Mouse (Mus musculus) heart, adult 11 months (tissue): ENCODE measurements at regions not wholly inside any gene's neighbourhood (a gene's known extent, or its start where the extent isn't known, plus 50 kb on each side); places are given as distances from the start of the nearest gene placed in this dataset.

Experiments
- DNase-seq: peaks from one replicate; pipeline ENCODE4 v3.0.0; 2022

DNA sequence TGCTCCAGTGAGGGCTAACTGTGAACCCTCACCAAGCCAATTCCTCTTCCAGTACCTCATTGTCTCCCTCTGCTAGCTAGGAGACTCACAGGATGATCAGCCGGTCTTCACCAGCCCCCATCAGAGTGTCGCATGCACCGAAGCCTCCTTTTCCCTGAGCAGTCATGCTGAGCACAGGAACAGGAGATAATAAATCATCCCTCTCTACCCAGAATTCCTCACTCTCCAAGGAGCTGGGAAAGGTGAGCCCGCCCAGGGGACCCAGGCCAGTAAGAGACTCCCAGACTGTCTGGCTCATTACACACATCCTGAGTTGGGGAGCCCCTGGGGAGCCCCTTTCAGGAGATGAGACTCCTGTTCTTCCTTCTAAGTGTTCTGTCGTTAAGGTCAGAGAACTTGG is 171.7 kb downstream of the Cartpt start:
- peak; percentile 74 for DNase-seq

- DNase-seq: peak; percentile 59
Observed at GRCm38 (mm10) chr13:99724245-99724644, 176.6 kb downstream of the Cartpt start.

- peak; percentile 65 for DNase-seq
Observed at GRCm38 (mm10) chr13:99723237-99723981, 177.5 kb downstream of the Cartpt start.

DNA sequence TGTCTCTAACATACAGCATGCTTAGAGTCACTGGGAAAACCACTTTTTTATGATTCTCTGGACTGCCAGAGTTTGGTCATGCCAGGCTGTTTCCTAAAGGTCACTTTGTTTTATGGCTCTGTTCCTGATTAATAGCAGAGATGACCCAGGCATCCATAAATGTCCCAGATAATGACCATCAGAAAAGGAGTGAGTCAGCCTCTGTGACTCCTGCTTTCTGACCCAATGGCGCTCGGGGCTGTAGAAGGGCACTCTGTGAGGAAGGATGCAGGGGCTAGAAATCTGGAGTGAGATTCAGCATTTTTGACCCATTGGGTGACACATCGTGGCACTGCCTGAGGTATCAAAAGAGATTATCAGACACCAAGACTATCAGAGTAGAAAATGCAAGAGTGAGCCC is 180.3 kb downstream of the Cartpt start:
- DNase-seq: no peak

- peak; percentile 86 for DNase-seq
Observed at GRCm38 (mm10) chr13:99696559-99696890, 180.2 kb upstream of the Map1b start.

DNA sequence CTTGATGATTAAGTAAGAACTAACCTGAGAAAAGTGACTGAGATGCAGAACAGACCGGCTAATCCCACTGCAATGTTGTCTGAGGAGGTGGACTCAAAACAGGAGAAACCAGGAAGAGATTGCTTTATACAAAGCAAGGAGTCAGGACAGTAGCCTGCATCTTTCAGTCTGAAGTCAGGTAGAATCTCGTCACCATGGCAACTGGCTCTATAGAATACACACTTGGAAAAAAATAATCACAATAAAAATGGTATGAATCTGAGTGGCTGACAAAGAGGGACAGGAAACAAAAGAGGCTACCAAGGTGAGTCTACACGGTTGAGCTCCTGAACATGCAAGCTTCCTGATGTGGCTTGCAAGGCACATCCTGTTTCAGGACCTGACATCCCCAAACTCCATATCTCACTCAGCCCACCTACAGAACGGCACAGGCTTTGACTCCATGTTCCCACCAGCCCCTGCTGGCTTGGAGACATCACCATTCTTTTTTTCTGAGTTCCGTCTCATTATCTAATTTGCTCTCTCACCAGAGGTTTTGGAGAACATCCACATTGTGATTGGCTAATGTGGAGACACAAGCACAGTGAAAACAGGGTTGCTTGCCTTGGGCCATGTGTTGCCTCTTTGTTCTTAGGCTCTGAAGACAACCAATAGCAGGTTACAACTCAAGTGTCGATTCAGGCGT is 179.7 kb upstream of the Map1b start:
- peak; percentile 53 for DNase-seq

DNA sequence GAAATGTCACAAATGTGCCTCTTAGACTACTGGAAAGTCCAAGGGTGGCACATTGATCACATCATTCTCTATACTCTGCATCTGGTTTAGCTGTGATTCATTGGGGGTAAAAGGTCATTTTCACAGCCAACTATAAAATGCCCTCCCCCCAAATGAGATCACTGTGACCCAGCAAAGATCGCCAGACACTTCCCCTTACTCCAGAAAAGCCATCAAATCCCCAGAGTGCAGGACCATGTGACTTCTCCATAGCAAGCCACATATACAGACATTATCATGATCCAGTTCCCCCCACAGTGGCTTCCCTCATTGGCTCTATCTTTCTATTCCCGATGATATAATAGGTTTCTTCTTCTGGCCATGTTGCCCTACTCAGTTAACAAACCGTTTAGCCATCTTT is 163.6 kb upstream of the Map1b start:
- DNase-seq: no peak

DNA sequence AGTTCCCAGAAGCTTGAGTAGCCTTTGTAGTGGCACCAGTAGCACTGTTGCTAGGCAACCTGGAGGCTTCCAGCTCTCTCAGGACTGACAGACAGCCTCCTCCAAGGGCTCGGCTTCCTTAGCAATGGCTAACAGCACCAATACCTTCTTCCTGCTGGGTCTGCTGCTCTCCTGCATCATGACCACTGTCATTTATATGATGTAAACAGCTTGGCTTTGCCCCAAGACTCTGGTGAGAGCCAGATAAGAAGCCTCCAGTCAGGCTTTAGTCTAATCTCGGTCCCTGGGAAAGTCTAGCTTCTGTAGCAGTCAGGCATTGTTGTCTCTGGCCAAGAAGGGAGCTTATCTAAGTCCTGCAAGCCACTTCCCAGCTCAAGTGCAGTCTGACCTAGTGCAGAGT is 163.1 kb upstream of the Map1b start:
- DNase-seq: peak; percentile 95

DNA sequence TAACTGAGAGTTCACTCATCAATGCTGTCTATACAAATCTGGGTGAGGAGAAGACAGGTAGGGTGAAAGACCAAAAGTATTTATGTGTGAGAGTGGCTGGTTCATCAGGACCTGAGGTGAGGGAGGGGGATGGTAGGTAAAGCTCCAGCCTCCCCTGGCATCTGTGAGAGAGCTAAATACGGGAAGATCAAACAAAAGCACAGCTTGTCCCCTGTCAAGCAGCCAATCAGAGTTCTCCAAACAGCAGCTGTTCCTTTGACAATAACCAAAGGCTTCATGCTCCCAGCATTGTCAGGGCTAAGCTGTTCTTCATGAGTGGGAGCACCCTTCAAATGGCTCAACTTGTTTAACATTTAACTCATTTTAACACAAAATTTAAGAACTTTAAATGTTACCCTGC is 160.1 kb upstream of the Map1b start:
- peak; percentile 88 for DNase-seq

GRCm38 (mm10) chr13:99675951-99676350 is 159.6 kb upstream of the Map1b start:
- DNase-seq: peak; percentile 91

- peak; percentile 41 for DNase-seq
Observed at GRCm38 (mm10) chr13:99672714-99673113, 156.4 kb upstream of the Map1b start.

- peak; percentile 73 for DNase-seq
Observed at GRCm38 (mm10) chr13:99671747-99672146, 155.4 kb upstream of the Map1b start.

GRCm38 (mm10) chr13:99669987-99670534 is 153.7 kb upstream of the Map1b start:
- DNase-seq: peak; percentile 91

GRCm38 (mm10) chr13:99668613-99669012 is 152.3 kb upstream of the Map1b start:
- no peak for DNase-seq

- peak; percentile 72 for DNase-seq
Observed at GRCm38 (mm10) chr13:99666086-99666485, 149.7 kb upstream of the Map1b start.

DNA sequence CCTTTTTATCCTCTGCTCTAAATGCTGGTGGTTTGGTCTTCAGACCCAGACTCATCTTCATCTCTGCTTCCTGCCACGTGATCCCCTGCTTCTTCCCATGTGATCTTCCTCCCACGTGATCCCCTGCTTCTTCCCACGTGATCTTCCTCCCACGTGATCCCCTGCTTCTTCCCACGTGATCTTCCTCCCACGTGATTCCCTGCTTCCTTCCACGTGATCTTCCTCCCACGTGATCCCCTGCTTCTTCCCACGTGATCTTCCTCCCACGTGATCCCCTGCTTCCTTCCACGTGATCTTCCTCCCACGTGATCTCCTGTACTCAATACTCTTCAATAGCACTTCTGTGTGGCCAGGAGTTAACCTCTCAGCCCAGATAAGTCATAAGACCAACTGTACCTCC is 147.1 kb upstream of the Map1b start:
- DNase-seq: peak; percentile 11

GRCm38 (mm10) chr13:99647661-99648204 is 131.4 kb upstream of the Map1b start:
- peak; percentile 76 for DNase-seq

DNA sequence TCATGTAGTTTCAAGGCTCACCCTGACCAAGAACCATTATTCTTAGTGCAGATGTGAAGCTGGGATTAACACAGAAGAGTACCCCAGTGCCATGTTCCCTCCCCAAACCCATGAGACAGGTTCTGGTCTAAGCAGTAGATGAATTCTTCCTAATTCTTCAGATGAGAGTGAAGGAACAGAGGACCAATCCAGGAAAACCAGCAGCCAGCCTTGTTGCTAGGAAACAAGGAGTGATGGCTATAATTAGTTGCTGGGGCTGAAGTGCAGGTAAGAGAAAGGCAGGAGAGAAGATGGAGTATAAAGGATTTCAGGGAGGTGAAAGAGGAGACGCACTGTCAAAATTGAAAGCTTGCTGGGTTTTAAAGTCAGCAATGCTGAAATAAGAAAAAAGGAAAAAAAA is 128.4 kb upstream of the Map1b start:
- DNase-seq: peak; percentile 64

DNA sequence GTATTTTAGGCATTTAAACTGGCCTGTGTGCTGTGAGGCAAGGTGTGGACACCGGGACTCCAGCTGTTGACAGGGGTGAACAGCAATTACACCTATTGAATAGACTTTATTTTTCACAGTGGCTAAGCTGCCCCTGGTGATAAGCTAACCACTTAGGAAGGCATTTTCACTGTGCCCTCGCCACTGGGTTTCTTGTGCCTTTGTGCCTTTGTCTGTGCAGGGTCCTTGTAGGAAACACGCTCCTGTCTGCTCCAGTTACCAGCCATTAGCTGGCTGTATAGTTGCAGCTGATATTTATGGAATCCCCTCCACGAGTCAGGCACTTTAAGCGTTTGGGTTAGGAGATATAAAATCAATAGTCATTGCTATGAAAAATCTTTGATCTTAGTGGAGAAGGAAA is 126.5 kb upstream of the Map1b start:
- DNase-seq: peak; percentile 55

DNA sequence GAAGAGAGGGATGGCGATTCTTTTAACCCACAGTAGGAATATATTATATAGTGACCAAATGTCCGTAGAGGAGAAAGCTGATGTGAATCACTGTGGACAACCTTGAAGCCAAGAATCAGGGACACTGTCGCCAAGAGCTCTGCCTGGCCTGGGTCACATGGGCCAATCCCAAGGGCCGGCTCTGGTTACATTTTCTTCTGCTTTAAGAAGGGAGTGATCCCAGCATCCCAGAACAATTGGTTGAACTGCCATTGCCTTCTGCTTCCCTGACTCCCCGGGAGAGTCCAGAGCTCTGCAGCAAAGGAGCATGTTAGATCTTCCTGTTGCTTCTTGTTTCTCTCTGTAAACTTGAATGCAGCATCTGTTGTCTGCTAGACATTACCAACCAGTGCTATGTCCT is 126.0 kb upstream of the Map1b start:
- DNase-seq: peak; percentile 98

- peak; percentile 93 for DNase-seq
Observed at GRCm38 (mm10) chr13:99641386-99642165, 125.2 kb upstream of the Map1b start.

DNA sequence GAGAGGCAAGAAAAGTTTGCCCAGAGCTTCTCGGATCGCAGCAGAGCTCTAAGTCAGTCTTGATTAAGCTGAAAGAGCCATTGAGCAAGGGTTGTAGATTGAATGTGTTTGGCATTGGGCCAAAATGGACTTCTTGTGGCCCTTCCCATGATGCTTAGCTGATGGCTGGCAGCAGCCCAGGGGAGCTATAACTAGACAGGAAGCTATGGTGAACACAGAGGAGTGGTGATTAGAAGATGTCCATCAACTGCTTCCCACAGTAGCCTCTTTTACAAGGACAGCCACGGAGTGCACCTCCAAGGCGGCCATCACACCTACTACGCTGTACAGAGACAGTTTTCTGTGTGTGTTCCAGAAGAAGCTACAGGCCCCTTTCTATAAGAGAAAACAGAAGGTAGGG is 116.4 kb upstream of the Map1b start:
- peak; percentile 76 for DNase-seq

GRCm38 (mm10) chr13:99630800-99631199 is 114.5 kb upstream of the Map1b start:
- DNase-seq: peak; percentile 45
